Mouse (Mus musculus): ENCODE measurements around the gene Dnajc9.

Gene Dnajc9

DNA sequence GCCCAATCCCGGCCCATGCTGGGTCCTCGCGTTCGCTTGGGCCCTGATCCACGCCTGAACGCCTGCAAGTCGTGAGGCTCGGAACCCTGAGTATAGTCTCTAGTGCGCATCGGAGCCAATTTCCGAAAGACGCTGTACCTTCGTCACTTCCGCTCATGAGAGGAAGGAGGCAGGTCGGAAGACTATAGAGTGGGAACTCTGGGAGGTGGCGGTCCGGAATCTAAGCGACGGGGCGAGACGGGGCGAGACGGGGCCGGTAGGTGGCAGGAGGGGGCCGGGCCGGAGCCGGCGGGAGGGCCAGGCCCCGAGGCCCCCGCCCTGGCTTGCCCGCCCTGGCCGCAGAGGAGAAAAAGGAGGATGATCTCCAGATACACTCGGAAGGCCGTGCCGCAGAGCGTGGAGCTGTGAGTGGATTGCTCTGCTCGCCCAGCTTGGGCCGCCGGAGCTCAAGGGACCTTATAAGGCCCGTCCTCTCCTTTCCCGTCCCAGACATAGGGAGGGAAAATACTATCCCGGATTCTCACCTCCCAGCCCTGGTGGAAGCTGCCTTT, 40.6 kb downstream of the Dnajc9 start, which contains the start of the genes Ecd and Fam149b:
TSS of gene Ecd (minus strand) at position 131 of the 551 bp plus-strand sequence.
TSS of gene Fam149b (plus strand) at position 172 of the 551 bp plus-strand sequence.
- DNase-seq = peak; percentile 93 to 96

DNA sequence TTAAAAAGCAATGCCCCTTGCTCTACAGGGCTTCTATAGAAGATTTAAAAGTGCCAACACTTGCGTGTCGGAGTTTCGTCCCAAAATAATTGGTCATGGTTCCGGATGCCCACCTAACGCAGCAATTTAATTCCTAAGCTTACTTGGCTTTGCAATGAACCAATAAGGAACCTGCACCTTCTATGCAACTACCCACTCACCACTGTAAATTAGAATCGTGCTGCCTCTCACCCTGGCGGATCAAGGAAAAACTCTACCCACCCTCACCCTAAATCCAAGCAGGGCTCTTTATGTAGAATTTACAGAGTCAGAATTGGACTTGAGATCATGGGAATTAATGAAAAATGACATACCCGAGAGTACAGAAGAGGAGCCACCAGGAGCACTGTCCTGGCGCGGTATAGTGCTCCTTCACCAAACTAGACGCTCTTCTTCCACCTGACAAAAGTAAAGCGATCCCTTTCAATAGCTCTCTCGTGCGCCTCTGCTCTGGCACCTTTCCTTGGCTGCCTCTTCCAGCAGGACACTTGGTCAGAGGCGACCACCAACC, 41.2 kb downstream of the Dnajc9 start:
- DNase-seq = no peak

DNA sequence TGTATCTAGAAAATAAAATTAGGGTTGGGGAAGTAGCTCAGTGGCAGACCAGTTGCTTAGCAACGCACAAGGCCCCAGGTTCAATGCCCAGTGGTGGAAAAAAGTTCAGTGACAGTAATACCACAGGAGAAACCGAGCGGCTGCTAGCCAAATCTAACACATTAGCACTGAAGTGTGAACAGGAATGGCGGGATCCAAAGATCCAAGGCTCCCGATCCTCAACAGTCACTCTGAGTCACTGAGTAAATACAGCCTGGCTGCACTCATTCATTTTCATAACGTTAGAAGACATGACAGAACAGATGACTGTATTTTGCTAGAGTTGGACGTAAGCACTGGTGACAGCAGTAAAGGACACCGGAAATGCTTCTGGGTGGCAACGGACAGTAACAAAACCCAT, 42.8 kb downstream of the Dnajc9 start:
- DNase-seq = no peak

DNA sequence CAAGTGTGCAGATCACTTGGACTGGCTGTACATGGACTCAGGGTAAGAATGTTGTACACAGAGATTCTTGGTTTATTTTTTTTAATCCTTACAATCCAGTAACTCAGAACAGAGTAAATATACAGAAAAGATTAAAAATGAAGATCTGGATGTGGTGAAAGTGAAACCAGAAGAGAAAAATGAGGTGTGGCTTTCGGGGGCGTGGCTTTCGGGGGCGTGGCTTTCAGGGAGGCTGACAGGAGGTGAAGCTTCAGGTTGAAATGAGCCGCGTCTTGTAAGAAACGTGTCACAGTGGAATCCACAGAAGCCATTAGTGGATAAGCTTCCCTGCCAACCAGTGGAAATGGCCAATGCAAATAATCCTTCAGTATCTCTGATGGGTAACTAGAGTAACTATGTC, 47.8 kb downstream of the Dnajc9 start:
- no peak for DNase-seq

DNA sequence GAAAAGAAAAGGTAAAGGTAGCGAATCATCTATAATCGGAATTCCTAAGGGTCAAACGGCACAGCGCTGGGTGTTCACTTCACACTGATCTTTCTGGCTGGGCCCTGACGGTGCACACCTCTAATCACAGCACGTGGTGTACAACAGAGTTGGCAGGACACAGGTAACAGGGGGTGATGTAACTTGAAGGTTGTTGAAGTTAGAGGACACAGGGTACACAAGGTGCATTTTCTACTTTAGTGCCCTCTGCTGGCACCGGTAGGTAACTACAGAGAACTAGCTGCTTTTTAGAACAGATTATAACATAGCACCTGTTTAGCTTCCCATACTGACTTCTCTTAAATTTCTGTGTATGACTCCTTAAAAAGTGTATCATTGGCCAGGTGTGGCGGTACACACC, 48.6 kb downstream of the Dnajc9 start:
- peak in 1 of 2 experiments; percentile 21 for DNase-seq

DNA sequence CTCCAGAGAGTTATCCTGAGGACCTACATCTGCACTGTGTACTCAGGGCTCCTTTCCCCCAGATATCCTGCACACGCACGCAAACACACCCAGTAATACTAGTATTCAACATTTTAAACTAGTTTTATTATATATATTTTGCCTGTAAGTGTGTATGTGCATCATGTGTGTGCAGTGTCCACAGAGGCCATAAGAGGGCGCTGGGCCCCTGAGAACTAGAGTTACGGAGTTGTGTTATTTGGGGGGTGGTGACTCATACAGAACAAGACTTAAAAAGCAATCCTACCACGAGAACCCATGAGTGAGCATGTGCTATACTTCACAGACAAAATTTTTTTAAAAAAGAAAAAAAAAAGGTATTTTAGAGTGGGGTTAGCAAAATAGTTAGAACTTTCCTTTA, 49.3 kb downstream of the Dnajc9 start:
- DNase-seq = no peak

Data from lung, postnatal 4 days (tissue).